Mouse (Mus musculus) brain, embryonic 14.5 days (tissue): ENCODE data around the gene Rbfox2. TPM values are rescaled to one million over a fixed set of nuclear protein-coding genes. Genes with fewer than 3 reads are reported as not detected.
A peak's percentile ranks its signal among the peaks of the same experiment; 100 is the strongest.

Source experiments
- DNase-seq: peaks from one replicate; pipeline ENCODE4 v3.0.0-alpha.2; 2011; ENCODE audit warnings: low read depth
- CTCF ChIP-seq: fragments of 200-500 bp; IDR thresholded peaks from 2 replicates; pipeline ENCODE4 v1.5.1; 2012; ENCODE audit warnings: inconsistent platforms, mild to moderate bottlenecking, moderate library complexity, borderline replicate concordance; ENCODE audit not compliant: insufficient read depth, insufficient read length; ENCODE audit errors: extremely low read depth
- POLR2A ChIP-seq: fragments of 200-500 bp; IDR thresholded peaks from 2 replicates; pipeline ENCODE4 v1.6.1; 2012; ENCODE audit warnings: mild to moderate bottlenecking, inconsistent platforms, borderline replicate concordance; ENCODE audit not compliant: poor library complexity, insufficient read depth, insufficient read length, severe bottlenecking; ENCODE audit errors: extremely low read depth
- polyA plus RNA-seq: library from polyadenylated mRNA; depleted of rRNA; stranded (reverse); fragments of >200 nt; gene quantifications from 2 replicates; pipeline ENCODE4 v1.2.3, GENCODE M21; 2012

The Rbfox2 gene
- polyA plus RNA-seq, 1 experiment = 367 TPM

- TF ChIP-seq CTCF (no peak), POLR2A (no peak)
- no peak for DNase-seq
Observed at GRCm38 (mm10) chr15:77256782-77257181, 50.0 kb downstream of the Rbfox2 start.

- DNase-seq = peak; percentile 64
- TF ChIP-seq POLR2A (no peak), CTCF (no peak)
Observed at GRCm38 (mm10) chr15:77254636-77255035, 52.2 kb downstream of the Rbfox2 start.

- TF ChIP-seq CTCF (no peak), POLR2A (no peak)
- peak; percentile 70 for DNase-seq
Observed at GRCm38 (mm10) chr15:77254128-77254527, 52.7 kb downstream of the Rbfox2 start.

- TF ChIP-seq POLR2A = no peak
- TF ChIP-seq CTCF = no peak
Observed at GRCm38 (mm10) chr15:77251706-77252105, 55.1 kb downstream of the Rbfox2 start.

GRCm38 (mm10) chr15:77250806-77251205, 56.0 kb downstream of the Rbfox2 start:
- DNase-seq = no peak
- TF ChIP-seq CTCF = no peak
- TF ChIP-seq POLR2A = no peak

More at GRCm38 (mm10) chr15:77251706-77252105, 55.1 kb downstream of the Rbfox2 start:
- DNase-seq = no peak

GRCm38 (mm10) chr15:77249421-77249820, 57.4 kb downstream of the Rbfox2 start:
- TF ChIP-seq CTCF = no peak
- no peak for TF ChIP-seq POLR2A

GRCm38 (mm10) chr15:77245418-77246365, 61.1 kb downstream of the Rbfox2 start:
- no peak for TF ChIP-seq CTCF
- TF ChIP-seq POLR2A = no peak
- peak; percentile 98 for DNase-seq

More at GRCm38 (mm10) chr15:77249421-77249820, 57.4 kb downstream of the Rbfox2 start:
- DNase-seq = no peak

GRCm38 (mm10) chr15:77244634-77245033, 62.2 kb downstream of the Rbfox2 start:
- no peak for DNase-seq
- no peak for TF ChIP-seq POLR2A
- no peak for TF ChIP-seq CTCF

GRCm38 (mm10) chr15:77243876-77244560, 62.8 kb downstream of the Rbfox2 start:
- TF ChIP-seq POLR2A (no peak), CTCF (no peak)
- DNase-seq = no peak

GRCm38 (mm10) chr15:77240607-77241006, 66.2 kb downstream of the Rbfox2 start:
- DNase-seq = no peak
- no peak for TF ChIP-seq CTCF
- TF ChIP-seq POLR2A = no peak

GRCm38 (mm10) chr15:77239564-77239963, 67.2 kb downstream of the Rbfox2 start:
- TF ChIP-seq POLR2A (no peak), CTCF (no peak)
- DNase-seq = no peak
